Mouse (Mus musculus): ENCODE measurements around the gene Slc8b1.
"Not testable (repeated sequence)": the region's sequence is repeated elsewhere in the genome, so short reads cannot be mapped to it uniquely, and the experiment has no call there.

Gene Slc8b1

GRCm38 (mm10) chr5:120495703-120496226 is 15.2 kb upstream of the Slc8b1 start:
- DNase-seq (ENCODE audit: low spot score), result no peak

- no peak for DNase-seq (ENCODE audit: low spot score)
These were observed 13.9 kb upstream of the Slc8b1 start for GRCm38 (mm10) chr5:120497071-120497470.

- DNase-seq (ENCODE audit: low spot score), result no peak
These were observed 11.8 kb upstream of the Slc8b1 start for GRCm38 (mm10) chr5:120499202-120499601.

- not testable (repeated sequence) for DNase-seq (ENCODE audit: low spot score)
These were observed 10.4 kb upstream of the Slc8b1 start for GRCm38 (mm10) chr5:120500609-120501008.

GRCm38 (mm10) chr5:120502147-120502621 is 8.8 kb upstream of the Slc8b1 start:
- no peak for DNase-seq (ENCODE audit: low spot score)

- no peak for DNase-seq (ENCODE audit: low spot score)
These were observed 8.3 kb upstream of the Slc8b1 start for GRCm38 (mm10) chr5:120502675-120503143.

- DNase-seq (ENCODE audit: low spot score), result peak; percentile 79
These were observed 7.7 kb upstream of the Slc8b1 start, which contains the start of gene Plbd2 for GRCm38 (mm10) chr5:120503144-120503795. TSS of gene Plbd2 (minus strand) at chr5:120503625.

- DNase-seq (ENCODE audit: low spot score), result peak; percentile 77
These were observed 5.6 kb upstream of the Slc8b1 start for GRCm38 (mm10) chr5:120505368-120505767.

- no peak for DNase-seq (ENCODE audit: low spot score)
These were observed 5.2 kb upstream of the Slc8b1 start for GRCm38 (mm10) chr5:120505781-120506180.

GRCm38 (mm10) chr5:120506490-120506889 is 4.5 kb upstream of the Slc8b1 start:
- DNase-seq (ENCODE audit: low spot score), result no peak

- DNase-seq (ENCODE audit: low spot score), result no peak
These were observed 3.7 kb upstream of the Slc8b1 start for GRCm38 (mm10) chr5:120507311-120507710.

GRCm38 (mm10) chr5:120511643-120512220 is 764 bp downstream of the Slc8b1 start:
- no peak for DNase-seq (ENCODE audit: low spot score)

- DNase-seq (ENCODE audit: low spot score), result no peak
These were observed 2.1 kb downstream of the Slc8b1 start for GRCm38 (mm10) chr5:120512911-120513555.

- no peak for DNase-seq (ENCODE audit: low spot score)
These were observed 3.2 kb downstream of the Slc8b1 start for GRCm38 (mm10) chr5:120514031-120514677.

GRCm38 (mm10) chr5:120514754-120515153 is 3.8 kb downstream of the Slc8b1 start:
- no peak for DNase-seq (ENCODE audit: low spot score)

- no peak for DNase-seq (ENCODE audit: low spot score)
These were observed 4.5 kb downstream of the Slc8b1 start for GRCm38 (mm10) chr5:120515451-120515850.

GRCm38 (mm10) chr5:120516221-120516984 is 5.4 kb downstream of the Slc8b1 start:
- peak; percentile 31 for DNase-seq (ENCODE audit: low spot score)

GRCm38 (mm10) chr5:120517552-120517951 is 6.6 kb downstream of the Slc8b1 start:
- DNase-seq (ENCODE audit: low spot score), result no peak

GRCm38 (mm10) chr5:120522649-120523048 is 11.7 kb downstream of the Slc8b1 start:
- DNase-seq (ENCODE audit: low spot score), result no peak

GRCm38 (mm10) chr5:120524736-120525135 is 13.8 kb downstream of the Slc8b1 start:
- no peak for DNase-seq (ENCODE audit: low spot score)

- DNase-seq (ENCODE audit: low spot score), result no peak
These were observed 14.8 kb downstream of the Slc8b1 start for GRCm38 (mm10) chr5:120525737-120526136.
